Mouse (Mus musculus) B cell, adult 2 months (primary cell): ENCODE measurements at regions not wholly inside any gene's neighbourhood (a gene's known extent, or its start where the extent isn't known, plus 50 kb on each side); places are given as distances from the start of the nearest gene placed in this dataset.

Experiments
- DNase-seq, 2 experiments: peaks; one replicate each; pipeline ENCODE4 v3.0.0; 2022

DNA sequence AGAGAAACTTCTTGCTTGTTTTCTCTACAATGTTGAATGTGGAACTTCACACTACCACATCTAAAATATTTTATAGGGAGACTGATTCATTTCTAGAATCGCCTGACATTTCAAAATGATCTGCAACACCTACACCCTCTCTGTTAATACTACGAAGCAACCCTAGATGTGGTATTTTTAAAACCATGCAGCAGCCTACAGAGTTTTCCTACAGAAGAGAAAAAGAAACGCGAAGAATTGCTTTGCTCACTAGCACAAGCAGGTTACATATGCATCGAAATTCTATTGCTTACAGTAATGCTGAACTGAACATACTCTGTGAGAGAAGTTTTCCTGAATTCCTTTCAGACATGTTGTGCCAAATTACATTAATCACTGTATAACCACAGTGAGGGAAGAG is 488.7 kb downstream of the Fat4 start:
- no peak for DNase-seq

- no peak for DNase-seq
Measured at GRCm38 (mm10) chr3:39388491-39388890, 501.8 kb downstream of the Fat4 start.

- no peak for DNase-seq
Measured at GRCm38 (mm10) chr3:39390442-39390841, 503.7 kb downstream of the Fat4 start.

DNA sequence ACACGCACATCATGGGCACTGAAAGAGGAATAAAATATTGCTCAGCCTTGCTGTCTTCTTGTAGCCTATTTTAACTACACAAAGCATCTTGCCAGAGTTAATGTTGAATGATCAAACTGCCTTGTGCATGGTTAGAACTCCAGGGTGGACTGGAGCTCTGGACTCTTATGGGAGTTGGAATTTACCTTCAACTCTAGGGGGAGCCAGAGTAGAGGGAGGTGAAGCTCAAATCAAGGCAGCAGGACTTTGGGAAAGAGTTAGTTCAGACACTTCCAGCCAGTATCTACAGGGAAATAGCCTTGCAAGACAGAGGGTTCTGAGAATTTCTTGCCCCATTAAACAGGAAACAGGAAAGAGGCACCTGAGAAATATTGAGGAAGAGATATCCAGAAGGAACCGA is 505.3 kb downstream of the Fat4 start:
- no peak for DNase-seq

GRCm38 (mm10) chr3:39396672-39397071 is 509.9 kb downstream of the Fat4 start:
- no peak for DNase-seq

DNA sequence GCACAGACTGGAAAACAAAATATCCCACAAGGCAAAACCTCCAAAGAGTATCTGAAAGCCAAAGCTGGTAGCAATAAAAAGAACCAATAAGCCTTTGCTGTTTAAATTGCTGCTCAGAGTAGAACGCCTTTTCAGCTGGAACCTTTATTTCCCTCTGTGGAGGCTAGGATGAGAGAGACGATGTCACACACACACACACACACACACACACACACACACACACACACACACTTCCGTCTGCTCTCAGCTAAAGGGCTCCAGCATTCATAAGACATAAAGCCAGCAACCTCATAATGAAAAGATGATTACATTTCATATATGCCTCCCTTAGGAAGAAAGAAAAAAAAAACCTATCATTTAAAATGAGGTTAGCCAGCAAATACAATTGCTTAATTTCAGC is 510.5 kb downstream of the Fat4 start:
- no peak for DNase-seq

GRCm38 (mm10) chr3:39397677-39398076 is 510.9 kb downstream of the Fat4 start:
- DNase-seq = no peak

DNA sequence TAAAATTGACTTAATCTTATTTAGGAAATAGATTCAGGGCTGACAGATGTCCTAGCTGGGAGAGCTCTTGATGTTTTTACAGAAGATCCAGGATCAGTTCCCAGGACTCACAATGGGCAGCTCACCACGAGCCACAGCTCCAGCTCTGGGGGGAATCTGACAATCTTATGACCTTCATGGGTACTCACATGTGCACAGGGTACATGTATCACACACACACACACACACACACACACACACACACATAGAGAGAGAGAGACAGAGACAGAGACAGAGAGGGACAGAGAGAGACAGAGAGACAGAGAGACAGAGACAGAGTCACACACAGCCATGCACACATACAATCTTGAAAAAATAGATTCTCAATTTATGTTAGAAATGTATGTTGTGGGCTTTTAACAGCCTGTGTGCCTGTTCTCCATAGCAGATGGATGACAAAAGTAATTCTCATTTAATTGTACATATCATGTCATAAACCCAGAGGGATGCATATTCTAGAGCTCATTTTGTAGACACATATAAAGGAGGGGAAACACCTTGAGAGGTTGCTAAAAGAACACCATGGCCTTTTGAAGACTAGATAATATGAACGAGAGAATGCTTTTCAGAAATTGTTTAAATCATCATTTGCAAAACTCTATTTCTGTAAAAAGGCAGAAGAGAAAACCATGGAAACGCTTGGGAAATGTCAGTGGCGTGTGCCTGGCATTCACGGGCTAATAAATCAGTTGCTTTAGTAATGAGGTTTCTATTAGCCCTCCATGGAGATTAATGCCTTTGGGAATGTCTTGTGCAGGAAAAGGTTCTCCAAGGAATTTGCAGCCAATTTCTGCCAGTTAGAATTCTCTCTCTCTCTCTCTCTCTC is 538.3 kb downstream of the Fat4 start:
- DNase-seq = no peak

DNA sequence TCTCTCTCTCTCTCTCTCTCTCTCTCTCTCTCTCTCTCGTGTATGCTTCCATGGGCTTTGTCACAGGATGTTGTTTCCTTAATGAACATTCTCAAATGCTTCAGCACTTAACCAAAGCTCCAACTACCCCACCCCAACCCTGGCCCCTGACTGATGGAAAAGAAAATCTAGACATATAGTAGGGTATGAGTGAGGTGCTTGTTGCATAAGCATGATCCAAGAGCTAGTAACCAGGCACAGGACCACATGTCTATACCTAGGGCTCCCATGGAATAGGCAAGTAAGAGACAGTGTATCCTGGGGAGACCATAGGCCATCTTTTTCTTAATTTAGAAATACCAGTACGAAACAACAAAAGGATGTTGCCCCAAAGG is 538.9 kb downstream of the Fat4 start:
- DNase-seq = no peak

- DNase-seq = no peak
Measured at GRCm38 (mm10) chr3:39443328-39443727, 556.6 kb downstream of the Fat4 start.

- DNase-seq = no peak
Measured at GRCm38 (mm10) chr3:39455650-39456049, 568.9 kb downstream of the Fat4 start.

DNA sequence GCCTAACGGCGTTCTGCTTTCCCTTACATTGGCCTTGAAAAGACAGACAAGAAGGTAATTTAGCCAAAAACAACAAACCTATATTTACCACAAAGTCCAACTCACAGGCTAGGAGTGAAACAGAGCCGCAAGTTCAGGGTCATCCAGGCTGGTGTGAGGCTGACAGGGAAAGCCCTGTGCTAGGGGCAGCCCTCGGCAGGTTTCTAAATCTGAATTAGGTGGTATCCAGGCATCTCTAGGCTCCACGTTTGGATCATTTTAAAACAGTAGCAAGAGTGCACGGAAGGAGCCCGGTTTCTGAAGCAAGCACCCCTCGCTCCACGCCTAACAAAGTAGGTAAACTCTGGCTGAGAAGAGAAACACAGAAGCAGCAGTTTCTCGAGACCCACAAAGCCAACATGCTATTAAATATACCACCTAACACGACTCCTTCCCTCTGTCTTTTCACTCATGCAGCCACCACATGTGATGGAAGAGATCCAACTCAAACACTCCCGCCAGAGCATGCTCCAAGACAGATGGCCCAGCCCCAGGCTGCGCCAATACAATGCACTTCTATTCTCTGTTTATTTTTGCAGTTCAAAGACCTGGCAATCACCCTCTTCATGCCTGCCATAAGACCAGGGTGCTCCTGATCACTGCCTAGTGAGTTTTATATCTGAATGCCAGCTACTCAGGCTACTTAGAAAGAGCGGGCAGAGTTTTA is 573.6 kb downstream of the Fat4 start:
- DNase-seq = no peak

GRCm38 (mm10) chr3:39461561-39461960 is 574.8 kb downstream of the Fat4 start:
- no peak for DNase-seq

GRCm38 (mm10) chr3:39465811-39466210 is 579.1 kb downstream of the Fat4 start:
- no peak for DNase-seq

GRCm38 (mm10) chr3:39489392-39489791 is 602.7 kb downstream of the Fat4 start:
- no peak for DNase-seq

DNA sequence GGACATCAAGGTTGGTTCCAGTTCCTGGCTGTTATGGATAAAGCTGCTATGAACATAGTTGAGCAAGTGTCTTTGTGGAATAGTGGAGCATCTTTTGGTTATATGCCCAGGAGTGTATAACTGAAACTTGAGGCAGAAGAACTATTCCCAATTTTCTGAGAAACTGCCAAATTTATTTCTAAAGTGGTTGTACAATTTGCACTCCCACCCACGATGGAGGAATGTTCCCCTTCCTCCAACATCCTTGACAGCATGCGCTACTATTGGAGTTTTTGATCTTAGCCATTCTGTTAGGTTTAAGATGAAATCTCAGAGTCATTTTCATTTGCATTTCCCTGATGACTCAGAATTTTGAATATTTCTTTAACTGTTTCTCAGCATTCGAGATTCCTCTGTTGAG is 607.6 kb downstream of the Fat4 start:
- no peak for DNase-seq

GRCm38 (mm10) chr3:39528087-39528486 is 641.3 kb downstream of the Fat4 start:
- no peak for DNase-seq

- no peak for DNase-seq
Measured at GRCm38 (mm10) chr3:39537515-39537914, 650.8 kb downstream of the Fat4 start.

DNA sequence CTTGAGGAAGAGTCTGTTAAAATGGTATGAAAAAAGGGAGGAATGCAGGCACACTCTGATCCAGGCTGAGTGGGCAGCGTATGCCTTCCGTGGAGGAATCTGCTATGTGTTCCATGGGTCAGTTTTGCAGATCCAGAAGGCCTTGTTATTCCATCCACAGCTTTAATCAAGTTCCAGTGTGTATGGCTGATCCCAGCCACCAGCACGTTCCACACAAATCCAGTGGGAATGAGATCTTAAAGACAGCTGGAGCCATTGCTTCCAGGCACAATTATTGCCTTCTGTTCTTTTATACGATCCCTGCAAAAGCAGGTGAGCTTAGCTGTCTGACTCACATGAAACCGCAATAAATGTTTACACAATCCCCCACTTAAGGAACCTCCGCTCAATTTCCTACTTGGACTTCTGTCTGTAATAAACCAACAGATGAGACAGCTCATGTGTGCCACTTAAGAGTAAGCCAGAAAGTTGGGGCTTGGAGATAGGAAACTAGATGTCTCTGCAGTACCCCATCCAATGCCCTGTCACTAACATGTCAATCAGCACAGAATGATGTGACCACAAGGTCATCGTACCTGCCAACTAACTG is 653.9 kb downstream of the Fat4 start:
- no peak for DNase-seq

- DNase-seq = no peak
Measured at GRCm38 (mm10) chr3:39559460-39560041, 672.8 kb downstream of the Fat4 start.

DNA sequence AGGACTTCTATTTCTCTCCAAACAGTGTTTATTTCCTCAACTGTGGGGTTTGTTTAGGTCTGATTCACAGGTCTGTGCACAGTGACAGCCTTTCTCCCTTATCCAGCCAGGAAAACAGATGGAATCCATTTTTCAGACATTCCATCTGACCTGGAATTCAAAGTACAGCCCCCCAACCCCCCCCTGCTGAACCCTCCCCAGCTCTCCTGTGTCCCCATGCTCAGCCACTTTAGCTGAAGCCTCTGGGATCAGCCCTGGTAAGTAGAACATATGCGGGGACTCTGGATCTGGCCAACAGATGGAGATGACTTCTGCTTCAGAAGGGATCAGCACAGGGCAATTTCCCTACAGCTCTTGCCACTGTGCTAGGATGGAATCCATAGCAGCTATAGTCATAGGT is 674.2 kb downstream of the Fat4 start:
- DNase-seq = no peak

DNA sequence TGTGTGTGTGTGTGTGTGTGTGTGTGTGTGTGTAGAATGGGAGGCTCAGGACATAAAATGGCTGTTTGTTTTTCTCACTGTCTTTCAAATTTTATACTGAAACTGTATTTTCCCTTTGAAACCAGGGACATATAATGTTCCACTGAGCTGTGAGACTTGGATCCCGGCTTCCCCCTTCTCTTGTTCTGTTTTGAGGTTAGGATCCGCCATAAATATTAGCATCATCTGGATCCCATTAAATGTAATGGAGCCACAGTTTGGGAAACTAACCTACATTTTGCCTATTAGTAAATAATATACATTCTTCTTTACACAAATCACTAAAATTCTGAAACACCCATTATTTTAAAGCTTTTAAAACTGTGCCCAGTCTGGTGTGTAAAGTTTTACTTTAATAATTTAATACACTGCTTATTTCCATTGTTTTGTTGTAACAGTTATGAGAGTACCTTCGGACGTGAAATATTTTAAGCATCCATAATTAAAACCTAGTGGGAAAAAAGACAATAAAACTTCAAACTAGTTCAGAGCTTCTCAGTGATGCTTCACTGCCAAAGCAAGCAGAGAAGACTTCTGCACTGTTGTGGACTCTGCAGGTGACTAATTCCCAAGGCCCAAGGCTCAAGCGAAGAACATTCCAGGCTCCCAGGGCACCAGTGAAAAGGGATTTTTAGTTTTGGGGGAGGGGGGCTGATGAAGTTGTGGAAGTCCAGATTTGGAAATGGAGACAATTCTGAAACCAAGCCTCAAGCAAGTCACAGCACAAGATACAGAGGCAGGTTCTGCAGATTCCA is 684.9 kb downstream of the Fat4 start:
- no peak for DNase-seq

- DNase-seq = no peak
Measured at GRCm38 (mm10) chr3:39575200-39575599, 688.5 kb downstream of the Fat4 start.
